Mouse (Mus musculus) left cerebral cortex, postnatal 25 days (tissue): ENCODE results near the gene Kat2b. TPM values are rescaled to one million over a fixed set of nuclear protein-coding genes. Genes with fewer than 3 reads are reported as not detected.
"Not testable (repeated sequence)": the region's sequence is repeated elsewhere in the genome, so short reads cannot be mapped to it uniquely, and the experiment has no call there.

Experiments used
- DNase-seq, 2 experiments: peaks; one replicate each; pipeline ENCODE4 v3.0.0; 2022; ENCODE audit warnings: low spot score in 2 of 2, mixed read lengths in 1 of 2
- intact Hi-C: fragments of 180-260 bp; cut with DNase I; formaldehyde crosslinking; loops from one replicate; pipeline ENCODE4 v1.15.1; 2025
- total RNA-seq, 2 experiments: library from RNA; stranded (reverse); gene quantifications; 2 replicates each; pipeline ENCODE4 v1.2.3; 2021

Kat2b gene
- total RNA-seq, 2 experiments from 2014 or later: 15.5 to 22.0 TPM

DNA sequence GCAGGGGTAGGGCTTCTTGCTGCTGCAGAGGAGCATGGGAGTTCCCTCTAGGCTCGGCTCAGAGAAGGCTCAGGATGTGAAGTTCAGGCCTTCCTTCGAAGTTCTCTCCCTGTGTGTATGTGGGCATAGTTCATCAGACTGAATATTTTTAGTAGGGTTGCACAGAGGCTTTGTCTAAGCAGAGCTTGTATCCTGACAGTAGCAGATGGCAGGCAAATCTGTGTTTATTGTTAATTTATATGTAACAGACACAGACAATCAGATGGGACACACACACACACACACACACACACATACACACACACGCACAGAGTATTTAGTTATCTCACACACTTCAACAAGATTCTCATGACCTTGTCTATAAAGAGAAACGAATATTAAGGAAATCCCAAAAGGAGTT is 87.9 kb downstream of the Kat2b start:
- intact Hi-C loops: no loop called here
- DNase-seq: no peak

DNA sequence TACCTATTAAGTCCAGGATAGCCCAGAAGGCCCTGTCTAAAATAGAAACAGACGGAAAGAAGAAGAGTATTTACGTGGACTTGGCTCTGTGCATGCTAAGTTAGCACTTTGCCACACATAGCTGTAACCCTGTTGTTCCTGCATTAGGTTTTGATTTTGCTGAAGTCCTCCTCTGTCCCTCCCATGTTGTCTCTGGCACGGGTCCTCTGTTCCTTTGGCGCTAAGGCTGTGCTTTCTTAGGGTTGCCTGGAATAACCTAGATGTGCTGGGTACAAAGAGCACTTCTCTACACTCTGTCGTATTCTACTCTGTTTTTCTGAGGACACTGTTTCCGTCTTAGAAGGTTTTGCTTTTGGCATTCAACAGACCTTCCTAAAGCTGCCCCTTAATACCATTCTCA is 88.4 kb downstream of the Kat2b start:
- no peak for DNase-seq
- intact Hi-C loops: loop anchor here (5.0 kb wide), 2 partner anchors 88 to 177 kb away; partner anchors contain the start of gene Kat2b

DNA sequence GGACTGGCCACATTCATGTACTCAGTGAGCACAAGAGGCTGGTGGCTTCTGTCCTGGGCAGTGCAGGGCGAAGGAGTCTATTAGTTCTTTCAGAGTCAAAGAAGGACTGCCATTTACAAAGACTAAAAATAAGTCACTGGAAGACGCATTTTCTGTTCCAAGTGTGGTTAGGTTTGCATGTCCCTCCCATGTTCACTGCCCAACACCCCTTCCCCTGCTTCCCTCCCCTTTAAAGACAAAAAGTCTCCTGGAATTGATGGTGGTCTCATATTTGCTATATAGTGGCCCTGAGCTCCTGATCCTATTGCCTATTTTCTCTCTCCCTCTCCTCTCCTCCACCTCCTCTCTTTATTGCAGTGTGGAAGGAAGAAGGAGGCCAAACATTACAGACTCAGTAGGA is 89.3 kb downstream of the Kat2b start:
- intact Hi-C loops: loop anchor here (5.0 kb wide), 2 partner anchors 89 to 176 kb away; partner anchors contain the start of gene Kat2b
- DNase-seq: no peak

DNA sequence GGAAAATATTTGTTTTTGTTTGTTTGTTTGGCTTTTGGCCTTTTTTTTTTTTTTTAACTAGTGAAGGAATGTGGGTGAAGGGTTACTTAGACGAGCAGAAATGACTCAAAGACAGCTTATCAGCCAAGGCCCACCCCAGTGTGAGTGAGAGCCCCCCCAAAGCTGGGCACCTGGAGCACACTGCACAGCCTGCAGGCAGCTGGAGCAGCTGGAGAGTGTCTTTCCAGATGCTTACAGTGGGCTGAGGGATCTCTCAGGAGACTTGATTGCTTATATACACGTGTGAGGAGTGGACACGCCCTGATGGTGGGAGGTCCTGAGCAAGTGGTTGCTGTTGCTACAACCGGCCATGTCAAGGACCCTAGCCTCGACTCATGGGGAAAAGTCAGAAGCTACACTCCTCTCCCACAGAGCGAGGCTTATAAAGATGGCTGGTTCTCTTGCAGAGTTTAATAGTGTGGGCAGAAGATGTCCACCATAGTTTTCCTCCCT is 89.8 kb downstream of the Kat2b start:
- no peak for DNase-seq
- intact Hi-C loops: loop anchor here (5.0 kb wide), 2 partner anchors 89 to 176 kb away; partner anchors contain the start of gene Kat2b

DNA sequence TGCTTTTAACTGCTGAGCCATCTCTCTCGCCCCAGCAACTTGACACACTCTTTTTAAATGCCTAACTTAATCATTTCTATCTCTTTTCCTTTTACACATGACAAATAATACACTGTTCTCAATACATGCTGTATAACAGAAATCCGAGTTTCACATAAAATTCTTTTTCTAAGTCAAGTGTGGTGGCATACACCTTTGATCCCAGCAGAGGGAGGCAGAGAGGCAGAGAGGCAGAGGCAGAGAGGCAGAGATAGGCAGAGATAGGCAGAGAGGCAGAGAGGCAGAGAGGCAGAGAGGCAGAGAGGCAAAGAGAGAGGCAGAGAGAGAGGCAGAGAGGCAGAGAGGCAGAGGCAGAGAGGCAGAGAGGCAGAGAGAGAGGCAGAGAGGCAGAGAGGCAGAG is 90.7 kb downstream of the Kat2b start:
- intact Hi-C loops: loop anchor here (5.0 kb wide), 2 partner anchors 90 to 175 kb away; partner anchors contain the start of gene Kat2b
- peak in 1 of 2 experiments; percentile 12 for DNase-seq

DNA sequence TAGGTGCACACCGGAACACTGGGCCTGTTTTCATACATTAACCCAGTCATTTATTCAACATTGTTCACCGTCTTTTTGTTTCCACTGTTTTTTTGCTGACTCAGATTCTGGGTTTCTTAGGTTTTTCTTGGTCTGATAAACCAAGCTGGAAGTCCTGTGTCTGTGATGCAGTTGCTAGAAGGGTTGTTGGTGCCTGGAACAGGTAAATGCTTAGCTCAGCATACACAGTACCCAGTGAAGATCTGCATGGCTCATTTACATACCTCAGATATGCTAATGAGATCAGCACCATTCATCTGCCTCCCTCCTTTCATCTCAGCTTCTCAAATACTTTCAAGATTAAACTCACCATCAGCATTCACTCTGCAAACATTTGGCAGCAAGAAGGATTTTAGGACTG is 92.0 kb downstream of the Kat2b start:
- intact Hi-C loops: loop anchor here (5.0 kb wide), 2 partner anchors 91 to 174 kb away; partner anchors contain the start of gene Kat2b
- DNase-seq: no peak

DNA sequence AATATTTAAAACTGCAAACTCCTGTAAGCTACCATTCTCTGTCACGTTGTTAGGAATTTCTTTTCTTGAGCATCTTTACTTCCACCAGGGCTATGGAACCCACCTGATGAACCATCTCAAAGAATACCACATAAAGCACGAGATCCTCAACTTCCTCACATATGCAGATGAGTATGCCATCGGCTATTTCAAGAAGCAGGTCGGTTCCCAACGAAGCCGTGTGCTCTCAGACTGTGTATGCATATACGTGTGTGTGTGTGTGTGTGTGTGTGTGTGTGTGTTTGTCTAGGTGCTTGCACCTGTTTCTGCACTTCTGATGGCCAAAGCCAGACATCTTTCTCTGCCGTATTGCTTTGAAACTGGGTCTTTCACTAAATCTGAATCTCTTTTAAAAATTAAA is 92.6 kb downstream of the Kat2b start:
- DNase-seq: no peak
- intact Hi-C loops: loop anchor here (5.0 kb wide), 2 partner anchors 92 to 173 kb away; partner anchors contain the start of gene Kat2b

DNA sequence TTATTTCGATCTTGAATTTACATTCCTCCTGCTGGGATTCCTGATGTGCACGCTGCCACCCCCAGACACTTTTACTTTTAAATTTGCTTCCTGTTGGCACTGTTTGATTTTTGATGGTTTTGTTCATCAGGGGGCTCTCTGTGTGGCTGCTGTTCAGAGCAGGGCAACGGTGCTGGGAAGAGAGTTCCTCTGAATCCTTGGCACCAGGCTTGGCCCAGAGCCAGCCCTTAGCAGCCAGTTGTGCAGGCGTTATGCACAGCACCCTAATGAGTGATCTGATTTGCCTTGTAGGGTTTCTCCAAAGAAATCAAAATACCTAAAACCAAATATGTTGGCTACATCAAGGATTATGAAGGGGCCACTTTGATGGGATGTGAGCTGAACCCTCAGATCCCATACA is 93.1 kb downstream of the Kat2b start:
- intact Hi-C loops: loop anchor here (5.0 kb wide), 2 partner anchors 92 to 173 kb away; partner anchors contain the start of gene Kat2b
- DNase-seq: peak; percentile 34 to 43

DNA sequence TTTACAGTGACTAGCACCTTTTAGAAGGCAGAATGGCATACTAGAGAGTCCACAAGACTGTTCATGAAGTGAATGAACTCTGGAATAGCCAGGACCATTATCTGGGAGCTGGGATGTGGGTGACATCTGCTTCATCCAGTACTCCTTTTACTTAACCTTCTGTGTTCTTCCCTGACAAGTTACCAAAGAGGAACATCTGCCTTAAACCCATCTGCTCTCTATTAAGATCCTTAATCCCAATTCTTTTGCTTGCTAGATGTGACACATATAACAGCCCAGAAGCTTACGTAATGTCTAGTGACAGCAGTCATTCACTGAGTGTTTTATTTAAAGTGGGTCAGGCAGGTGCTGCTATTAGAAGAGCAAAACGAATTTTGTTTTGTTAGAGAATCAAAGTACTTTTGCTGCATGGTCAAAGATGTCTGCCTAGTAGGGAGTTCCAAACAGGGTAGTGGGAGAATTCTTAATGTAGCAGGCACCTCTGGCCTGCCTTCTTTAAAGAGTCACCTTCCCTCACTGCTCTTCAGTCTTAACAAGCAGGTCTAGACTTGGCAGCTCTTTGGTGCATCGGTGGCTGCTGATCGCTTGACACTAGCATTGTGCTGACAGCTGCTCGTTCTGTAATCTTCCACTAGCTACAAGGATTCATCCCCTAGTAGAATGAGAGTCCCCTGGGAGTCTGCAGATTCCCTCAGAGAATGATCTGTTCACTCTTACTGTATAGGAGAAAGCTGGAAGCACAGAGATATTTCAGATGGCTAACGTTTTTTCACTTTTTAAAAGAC is 94.6 kb downstream of the Kat2b start:
- DNase-seq: no peak
- intact Hi-C loops: no loop called here

DNA sequence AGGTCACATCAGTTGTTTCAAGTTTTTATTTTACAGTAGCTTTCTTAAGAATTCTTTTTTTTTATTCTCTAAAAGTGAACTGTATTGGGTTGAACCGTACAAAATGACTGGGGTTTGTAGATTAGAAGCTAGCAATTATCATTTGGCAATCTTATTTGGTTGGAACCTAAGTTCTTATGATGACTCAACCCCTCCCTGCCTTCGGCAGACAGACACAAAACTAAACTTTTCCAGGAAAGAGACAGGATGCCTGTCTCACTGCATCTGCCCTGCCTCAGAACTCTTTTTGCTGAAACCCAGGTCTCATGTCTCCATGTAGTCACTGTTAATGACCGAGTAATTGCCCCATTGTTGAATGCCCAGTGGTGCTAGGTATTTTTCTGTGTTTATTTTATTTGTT is 97.6 kb downstream of the Kat2b start:
- DNase-seq: no peak
- intact Hi-C loops: no loop called here

DNA sequence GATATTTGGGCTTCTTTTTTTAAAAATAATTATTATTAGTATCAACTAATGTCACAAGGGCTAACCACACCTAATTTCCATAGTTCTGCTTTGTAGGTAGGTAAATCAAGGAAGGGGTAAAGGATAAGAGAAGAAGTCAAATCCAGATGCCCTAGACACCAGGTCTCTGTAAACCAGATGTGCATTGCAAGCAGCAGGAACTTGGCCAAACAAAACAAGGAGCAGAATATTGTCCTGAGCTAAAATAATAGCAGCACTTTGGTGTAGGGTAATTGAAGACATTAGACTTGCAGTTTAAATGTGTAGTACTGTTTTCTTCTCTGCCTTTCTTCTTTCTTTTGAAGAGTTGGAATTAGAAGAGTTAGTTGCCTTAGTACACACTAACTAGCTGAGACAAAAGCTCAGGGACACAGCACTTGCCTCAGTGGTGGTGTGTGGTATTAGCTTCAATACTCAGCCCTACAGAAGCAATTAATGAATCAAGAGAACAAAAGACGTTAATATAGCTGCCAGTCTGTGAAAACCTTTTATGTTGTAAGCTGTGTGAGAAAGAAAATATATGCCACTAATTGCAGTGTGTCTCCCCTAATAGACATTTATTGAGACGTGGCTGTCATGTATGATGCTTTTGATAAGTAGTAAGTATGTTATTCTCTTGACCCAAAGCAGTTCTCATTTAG is 98.2 kb downstream of the Kat2b start:
- DNase-seq: no peak
- intact Hi-C loops: no loop called here

DNA sequence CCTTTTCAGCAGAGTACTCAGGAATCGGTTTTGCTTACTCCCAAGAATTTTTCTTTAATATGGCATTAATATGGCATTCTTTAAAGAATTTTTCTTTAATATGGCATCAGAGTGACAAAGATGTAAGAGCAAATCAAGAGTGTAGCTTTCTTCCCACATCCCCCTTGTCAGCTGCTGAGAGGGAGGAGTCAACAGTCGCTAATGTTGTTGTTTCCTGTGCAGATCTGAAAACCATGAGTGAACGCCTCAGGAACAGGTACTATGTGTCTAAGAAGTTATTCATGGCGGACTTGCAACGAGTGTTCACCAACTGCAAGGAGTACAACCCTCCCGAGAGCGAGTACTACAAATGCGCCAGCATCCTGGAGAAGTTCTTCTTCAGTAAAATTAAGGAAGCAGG is 103.8 kb downstream of the Kat2b start:
- DNase-seq: no peak
- intact Hi-C loops: no loop called here

DNA sequence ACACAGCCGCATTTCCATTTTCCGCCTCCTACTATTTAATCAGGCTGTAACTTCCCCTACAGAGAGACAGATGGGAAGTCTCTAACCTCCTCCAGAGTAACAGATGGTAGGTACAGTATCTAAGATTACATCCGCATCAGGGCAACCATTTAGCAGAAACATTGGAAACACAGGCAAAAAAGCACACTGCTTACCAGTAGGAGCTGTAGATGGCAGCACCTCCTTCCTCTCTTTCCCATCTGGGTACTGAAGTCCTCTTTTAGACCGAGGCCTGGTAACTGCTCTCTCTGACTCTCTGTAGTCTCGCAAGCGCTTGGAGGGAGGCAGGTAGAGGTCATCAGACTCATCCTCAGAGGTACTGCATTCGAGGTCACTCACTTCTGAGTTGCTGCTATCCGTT is 112.1 kb downstream of the Kat2b start:
- DNase-seq: peak; percentile 64 to 84
- intact Hi-C loops: loop anchor here (1.0 kb wide), 2 partner anchors 91 to 155 kb away; no protein-coding TSS in a partner anchor

DNA sequence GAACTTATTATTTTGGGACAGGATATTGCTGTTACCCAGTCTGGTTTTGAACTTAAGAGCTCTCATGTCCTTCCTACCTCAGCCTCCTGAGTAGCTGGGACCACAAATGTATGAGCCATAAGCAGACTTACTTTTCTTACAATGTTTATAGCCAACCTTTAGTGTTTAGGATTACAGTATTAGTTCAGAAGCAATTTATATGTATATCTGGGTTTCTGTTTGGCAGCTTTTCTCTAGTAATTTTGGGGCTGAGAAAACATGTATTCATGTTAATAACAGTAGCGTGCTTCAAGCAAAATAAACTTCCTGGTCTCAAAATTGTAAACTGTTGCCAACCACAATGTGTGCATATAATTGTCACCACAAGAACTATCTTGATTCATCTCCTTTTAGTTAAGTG is 121.7 kb downstream of the Kat2b start:
- DNase-seq: no peak
- intact Hi-C loops: no loop called here

DNA sequence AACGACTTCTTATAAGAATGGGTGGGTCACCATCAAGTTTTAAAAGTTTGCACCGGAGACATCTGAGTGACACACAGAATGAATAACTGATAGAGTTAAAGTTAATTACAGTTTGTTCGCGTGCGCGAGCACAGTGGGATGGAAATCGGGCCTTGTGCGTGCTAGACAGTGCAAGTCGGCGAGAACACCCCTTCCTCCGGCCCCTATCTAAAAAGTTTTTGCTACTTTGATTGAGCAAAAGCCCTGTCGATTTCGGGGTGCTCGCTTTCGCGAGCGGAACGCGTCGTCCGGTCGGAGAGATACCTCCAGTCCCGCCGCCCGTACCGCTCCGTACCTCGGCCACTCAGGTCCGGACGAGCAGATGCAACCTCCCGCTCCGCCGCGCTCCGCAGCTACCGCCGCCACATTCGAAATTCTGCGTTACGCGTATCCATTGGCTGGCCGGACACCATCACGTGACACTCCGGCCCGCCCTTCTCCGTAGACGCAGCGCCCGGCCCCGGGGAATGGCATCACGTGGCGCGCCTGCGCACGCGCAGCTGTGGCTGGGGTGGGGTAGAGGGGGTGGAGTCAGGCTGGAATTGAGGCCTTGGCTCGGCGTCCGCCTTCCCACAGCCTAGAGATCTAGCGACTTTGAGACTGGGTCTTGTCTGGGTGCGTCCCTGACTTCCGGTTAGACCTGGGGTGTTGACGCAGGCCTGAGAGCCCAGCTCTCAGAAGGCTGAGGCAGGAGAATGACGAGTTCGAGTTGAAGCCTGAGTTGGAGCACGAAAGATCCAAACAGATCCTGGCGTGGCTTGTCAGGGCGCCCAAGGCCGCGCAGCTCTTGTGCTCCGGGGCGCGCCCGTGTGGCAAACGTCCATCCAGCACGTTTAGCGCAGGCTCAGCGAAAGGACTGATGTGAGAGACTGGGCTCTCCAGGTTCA is 122.5 kb downstream of the Kat2b start, which contains the start of gene Sgo1:
TSS of gene Sgo1 (minus strand) at position 457 of the 926 bp plus-strand sequence.
- peak; percentile 94 to 97 for DNase-seq
- intact Hi-C loops: no loop called here

DNA sequence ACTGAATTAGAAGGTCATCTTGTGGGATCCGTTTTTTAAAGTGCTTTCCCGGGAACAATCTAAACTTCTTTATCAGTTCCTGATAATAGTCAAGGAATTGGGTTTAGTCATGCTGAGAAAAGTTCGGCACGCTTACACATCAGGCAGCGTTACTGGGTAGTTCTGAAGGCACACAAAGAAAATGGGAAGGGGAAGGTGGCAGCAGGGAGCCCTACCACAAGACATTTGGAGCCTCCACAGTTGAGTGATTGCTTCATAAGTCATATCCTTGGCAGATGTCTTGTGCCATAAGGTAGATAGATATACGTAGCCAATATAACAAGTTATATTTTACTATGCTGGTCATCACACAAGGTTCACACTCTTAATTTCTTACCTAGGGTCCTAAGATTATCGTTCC is 123.3 kb downstream of the Kat2b start:
- intact Hi-C loops: loop anchor here (5.0 kb wide), 1 partner anchor 178 kb away; no protein-coding TSS in a partner anchor
- DNase-seq: no peak

DNA sequence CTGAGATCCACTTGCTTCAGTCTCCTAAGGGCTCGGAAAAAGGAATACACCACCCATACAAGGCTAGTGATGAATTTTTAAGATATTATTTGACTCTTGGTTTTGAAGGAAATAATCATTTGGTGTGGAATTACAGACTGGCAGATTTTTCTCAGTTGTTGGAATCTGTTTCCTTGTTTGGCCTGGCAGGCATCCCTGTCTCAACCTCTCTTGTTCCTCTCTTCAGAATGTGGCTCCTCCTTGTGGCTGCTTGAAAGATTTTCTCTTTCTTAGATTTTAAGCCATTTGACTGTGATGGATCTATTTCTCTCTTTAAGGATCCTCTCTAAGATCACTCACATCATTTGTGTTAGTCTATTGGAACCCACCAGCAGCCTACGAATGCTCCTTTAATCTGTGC is 127.4 kb downstream of the Kat2b start:
- peak; percentile 9 to 19 for DNase-seq

DNA sequence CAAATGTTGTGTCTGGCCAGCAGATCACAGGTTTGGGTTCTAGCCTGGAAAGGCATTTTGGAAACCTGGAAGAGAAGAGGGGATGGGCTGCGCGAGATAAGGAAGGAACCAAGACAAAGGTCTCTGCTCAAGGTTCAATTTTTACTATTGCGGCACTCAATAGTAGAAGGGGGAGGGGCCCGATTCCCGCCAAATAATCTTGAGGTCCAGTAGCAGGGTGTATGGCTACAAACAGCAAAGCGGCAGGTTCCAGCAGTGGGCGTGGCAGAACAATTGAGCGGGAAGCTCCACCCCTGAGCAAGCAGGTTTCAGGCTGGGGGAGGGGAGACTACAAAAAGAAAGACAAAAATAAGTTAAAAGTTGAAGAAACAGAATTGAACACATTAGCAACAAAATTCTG is 130.9 kb downstream of the Kat2b start:
- intact Hi-C loops, DNase-seq: not testable (repeated sequence)

More for the DNA sequence above, 127.4 kb downstream of the Kat2b start:
- intact Hi-C loops: loop anchor here (5.0 kb wide), 1 partner anchor 182 kb away; no protein-coding TSS in a partner anchor

DNA sequence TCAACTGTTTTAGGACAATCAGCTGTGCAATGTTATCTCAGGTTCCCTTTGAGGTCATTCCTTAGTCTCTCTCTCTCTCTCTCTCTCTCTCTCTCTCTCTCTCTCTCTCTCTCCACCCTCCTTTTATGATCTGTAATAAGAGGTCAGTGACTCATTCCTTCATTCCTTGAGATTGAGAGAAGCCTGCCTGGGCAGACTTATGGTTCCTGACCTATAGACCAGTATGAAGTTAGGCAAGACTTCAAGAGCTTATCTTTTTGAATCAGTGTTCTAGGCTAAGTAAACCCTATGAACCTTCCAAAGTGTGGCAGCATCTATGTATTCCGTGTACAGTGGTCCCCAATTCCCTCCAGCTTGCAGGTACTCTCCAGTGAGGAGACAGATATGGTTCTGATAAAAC is 147.8 kb downstream of the Kat2b start:
- no peak for DNase-seq
- intact Hi-C loops: no loop called here
